Mouse (Mus musculus) heart, postnatal 0 days (tissue): ENCODE results near the gene Olfr1297. TPM values are rescaled to one million over a fixed set of nuclear protein-coding genes. Genes with fewer than 3 reads are reported as not detected.

ENCODE experiments used
- ATAC-seq: fragments of 200-750 bp; cut with Nextera tagmentation; 2 replicates; pipeline ENCODE4 v1.8.0; 2017; ENCODE audit warnings: low read depth, moderate number of reproducible peaks, moderate library complexity; ENCODE audit not compliant: insufficient read depth
- DNase-seq: peaks from one replicate; pipeline ENCODE4 v3.0.0-alpha.2; 2016; ENCODE audit warnings: low spot score
- H3K27ac ChIP-seq: fragments of 300-500 bp; sonication (generic); 2 replicates; pipeline ENCODE4 v1.5.1; 2014; ENCODE audit warnings: low read depth, mild to moderate bottlenecking
- H3K27me3 ChIP-seq: fragments of 300-500 bp; sonication (generic); 2 replicates; pipeline ENCODE4 v1.6.1; 2014; ENCODE audit warnings: low read length, mixed read lengths; ENCODE audit not compliant: control insufficient read depth, insufficient read depth
- H3K36me3 ChIP-seq: fragments of 300-500 bp; sonication (generic); replicated peaks from 2 replicates; pipeline ENCODE4 v1.6.1; 2014; ENCODE audit warnings: low read length, mixed read lengths; ENCODE audit not compliant: control insufficient read depth, insufficient read depth
- H3K4me1 ChIP-seq: fragments of 300-500 bp; sonication (generic); 2 replicates; pipeline ENCODE4 v1.6.1; 2014; ENCODE audit warnings: antibody characterized with exemption; ENCODE audit not compliant: control insufficient read depth, insufficient read depth
- H3K4me2 ChIP-seq: fragments of 300-500 bp; sonication (generic); 2 replicates; pipeline ENCODE4 v1.6.1; 2014; ENCODE audit warnings: low read depth, mild to moderate bottlenecking, low read length, moderate library complexity
- H3K4me3 ChIP-seq: fragments of 300-500 bp; sonication (generic); 2 replicates; pipeline ENCODE4 v1.5.1; 2014; ENCODE audit warnings: low read depth, low read length
- H3K9ac ChIP-seq: fragments of 300-500 bp; sonication (generic); replicated peaks from 2 replicates; pipeline ENCODE4 v1.6.1; 2014; ENCODE audit warnings: low read depth, low read length, mixed read lengths
- H3K9me3 ChIP-seq: fragments of 300-500 bp; sonication (generic); replicated peaks from 2 replicates; pipeline ENCODE4 v1.6.1; 2016; ENCODE audit warnings: low read length; ENCODE audit not compliant: control insufficient read depth
- CTCF ChIP-seq: IDR thresholded peaks from 2 replicates; pipeline ENCODE4 v1.5.1; 2016; ENCODE audit warnings: antibody characterized with exemption, control low read depth, low read depth
- EP300 ChIP-seq: IDR thresholded peaks from 2 replicates; pipeline ENCODE4 v1.6.1; 2016; ENCODE audit warnings: antibody characterized with exemption, low read depth
- WGBS: fragments of 180-500 bp; shearing (Covaris S2); extraction: QIAGEN DNeasy Blood & Tissue Kit; methylation state at CpG from one replicate; pipeline ENCODE4 v1.1.7; 2014; 5-methylcytosine and 5-hydroxymethylcytosine counted together
- polyA plus RNA-seq: library from polyadenylated mRNA; unstranded; fragments of >200 nt; fragmentation: Nextera tagmentation; extraction: Ambion mirVana; gene quantifications from 2 replicates; pipeline ENCODE4 v1.2.1, GENCODE M21; 2015
- total RNA-seq: library from RNA; depleted of rRNA; stranded (reverse); fragments of >200 nt; gene quantifications from 2 replicates; pipeline ENCODE4 v1.2.3, GENCODE M21; 2014; ENCODE audit warnings: low replicate concordance; rRNA removed

The Olfr1297 gene
- total RNA-seq, result not detected in 2 replicates
- not detected in 2 replicates for polyA plus RNA-seq

DNA sequence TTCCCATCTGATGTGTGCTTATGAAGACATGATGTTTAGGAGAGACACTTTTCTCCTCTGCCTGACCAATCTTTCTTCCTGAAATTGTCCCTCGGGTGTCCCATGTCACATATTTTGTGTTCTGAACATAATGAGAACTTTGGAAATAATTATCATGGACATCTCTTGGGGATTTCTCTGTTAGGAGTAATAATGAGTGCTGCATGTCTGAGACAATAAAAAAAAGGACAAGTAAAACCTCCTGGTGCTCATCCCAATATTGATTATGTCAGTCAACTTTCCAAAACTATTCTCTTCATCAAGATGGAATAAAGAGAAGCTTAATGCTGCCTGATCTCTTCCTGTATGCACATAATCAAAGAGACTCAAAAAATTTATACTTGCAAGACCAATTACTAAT is at the start of gene Olfr1297:
TSS of gene Olfr1297 (minus strand) at position 101 of the 400 bp plus-strand sequence.
- Histone ChIP-seq H3K36me3 (no peaks in the 10 kb centered on the region), H3K4me2 (no peak within 1 kb of the TSS), H3K4me3 (no peak within 1 kb of the TSS), H3K27ac (no peak within 1 kb of the TSS), H3K9me3 (no peaks in the 10 kb centered on the region), H3K9ac (no peak within 1 kb of the TSS), H3K4me1 (no peaks in the 10 kb centered on the region), H3K27me3 (no peaks in the 10 kb centered on the region)
- no peak for DNase-seq
- no peak for ATAC-seq
- 62% methylated on average over 1 of the region's 1 CpGs for WGBS
- TF ChIP-seq CTCF, result no peak

DNA sequence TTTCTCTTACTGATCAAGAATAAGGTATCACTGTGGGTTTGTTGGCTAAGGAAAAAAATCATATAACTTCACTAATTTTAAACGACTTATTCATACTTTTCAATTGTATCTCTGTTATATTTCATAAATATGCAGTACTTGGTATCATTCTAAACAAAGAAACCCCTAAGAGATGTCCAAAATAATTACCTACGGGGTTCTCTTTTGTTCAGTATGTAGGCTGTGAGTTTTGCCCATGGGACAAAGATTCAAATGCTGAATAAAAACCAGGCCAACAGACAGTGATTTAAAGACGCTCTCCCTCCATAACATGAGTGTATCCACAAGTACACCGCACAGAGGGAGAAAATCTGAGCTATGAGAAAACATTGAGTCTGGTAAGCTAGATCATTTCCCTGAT is 34.8 kb upstream of the Olfr1297 start, which contains the start of gene Olfr1299:
TSS of gene Olfr1299 (plus strand) at position 301 of the 400 bp plus-strand sequence.
- Histone ChIP-seq H3K36me3 (no peaks in the 10 kb centered on the region), H3K4me3 (no peak within 1 kb of the TSS), H3K9ac (no peak within 1 kb of the TSS), H3K9me3 (no peaks in the 10 kb centered on the region), H3K27me3 (no peaks in the 10 kb centered on the region), H3K27ac (no peak within 1 kb of the TSS), H3K4me1 (no peaks in the 10 kb centered on the region), H3K4me2 (no peak within 1 kb of the TSS)
- no peak for TF ChIP-seq EP300
- no peak for TF ChIP-seq CTCF
- DNase-seq, result no peak
- ATAC-seq, result no peak
- 73% methylated on average over 4 of the region's 4 CpGs for WGBS

DNA sequence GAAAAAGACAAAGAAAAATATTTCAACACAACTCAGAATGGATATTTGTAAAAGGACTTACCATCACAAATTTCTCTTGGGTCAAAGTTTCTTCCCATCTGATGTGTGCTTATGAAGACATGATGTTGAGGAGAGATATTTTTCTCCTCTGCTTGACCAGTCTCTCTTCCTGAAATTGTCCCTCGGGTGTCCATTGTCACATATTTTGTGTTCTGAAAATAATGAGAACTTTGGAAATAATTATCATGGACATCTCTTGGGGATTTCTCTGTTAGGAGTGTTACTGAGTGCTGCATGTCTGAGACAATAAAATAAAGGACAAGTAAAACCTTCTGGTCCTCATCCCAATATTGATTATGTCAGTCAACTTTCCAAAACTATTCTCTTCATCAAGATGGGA is 22.8 kb upstream of the Olfr1297 start, which contains the start of gene Olfr1298:
TSS of gene Olfr1298 (minus strand) at position 101 of the 400 bp plus-strand sequence.
- Histone ChIP-seq H3K4me1 (no peaks in the 10 kb centered on the region), H3K36me3 (no peaks in the 10 kb centered on the region), H3K27ac (no peak within 1 kb of the TSS), H3K27me3 (no peaks in the 10 kb centered on the region), H3K4me3 (no peak within 1 kb of the TSS), H3K9ac (no peak within 1 kb of the TSS), H3K4me2 (no peak within 1 kb of the TSS), H3K9me3 (no peaks in the 10 kb centered on the region)
- WGBS, result 67% methylated on average over 1 of the region's 1 CpGs
- no peak for TF ChIP-seq EP300
- TF ChIP-seq CTCF, result no peak
- DNase-seq, result no peak
- no peak for ATAC-seq

DNA sequence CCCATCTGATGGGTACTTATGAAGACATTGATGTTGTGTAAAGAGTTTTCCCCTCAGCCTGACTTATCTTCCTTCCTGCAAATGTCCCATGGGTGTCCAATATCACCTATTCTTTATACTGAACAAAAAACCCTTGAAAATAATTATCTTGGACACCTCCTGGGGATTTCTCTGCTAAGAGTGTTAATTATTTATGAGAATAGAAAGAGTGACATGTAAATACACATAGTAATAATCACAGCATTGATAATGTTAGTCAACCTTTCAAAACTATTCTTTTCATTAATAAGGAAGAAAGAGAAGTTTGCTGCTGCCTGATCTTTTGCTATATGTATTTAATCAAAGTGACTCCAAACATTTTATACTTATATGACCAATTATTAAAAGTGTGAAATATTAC is 56.7 kb downstream of the Olfr1297 start, which contains the start of gene Olfr1295:
TSS of gene Olfr1295 (minus strand) at position 101 of the 400 bp plus-strand sequence.
- Histone ChIP-seq H3K27me3 (no peaks in the 10 kb centered on the region), H3K27ac (no peak within 1 kb of the TSS), H3K4me1 (no peaks in the 10 kb centered on the region), H3K4me3 (no peak within 1 kb of the TSS), H3K4me2 (no peak within 1 kb of the TSS), H3K36me3 (no peaks in the 10 kb centered on the region), H3K9ac (no peak within 1 kb of the TSS), H3K9me3 (no peaks in the 10 kb centered on the region)
- no peak for TF ChIP-seq CTCF
- TF ChIP-seq EP300, result no peak
- ATAC-seq (no peak), DNase-seq (no peak)

Other genes with a start within 250 kb of the Olfr1297 start
- not detected in 2 replicates for gene Olfr1286, start 203.4 kb downstream of the Olfr1297 start, total RNA-seq
- gene Olfr1286, start 203.4 kb downstream of the Olfr1297 start, polyA plus RNA-seq, result not detected in 2 replicates
- gene Olfr1287, start 177.4 kb downstream of the Olfr1297 start, total RNA-seq, result not detected in 2 replicates
- gene Olfr1287, start 177.4 kb downstream of the Olfr1297 start, polyA plus RNA-seq, result not detected in 2 replicates
- not detected in 2 replicates for gene Olfr1288, start 152.4 kb downstream of the Olfr1297 start, total RNA-seq
- gene Olfr1288, start 152.4 kb downstream of the Olfr1297 start, polyA plus RNA-seq, result not detected in 2 replicates
- not detected in 2 replicates for gene Olfr1289, start 145.7 kb downstream of the Olfr1297 start, total RNA-seq
- not detected in 2 replicates for gene Olfr1289, start 145.7 kb downstream of the Olfr1297 start, polyA plus RNA-seq
- not detected in 2 replicates for gene Olfr1290, start 132.7 kb downstream of the Olfr1297 start, total RNA-seq
- gene Olfr1290, start 132.7 kb downstream of the Olfr1297 start, polyA plus RNA-seq, result not detected in 2 replicates
- not detected in 2 replicates for gene Olfr1291-ps1, start 129.3 kb downstream of the Olfr1297 start, total RNA-seq
- gene Olfr1291-ps1, start 129.3 kb downstream of the Olfr1297 start, polyA plus RNA-seq, result not detected in 2 replicates
- not detected in 2 replicates for gene Olfr1293-ps, start 101.3 kb downstream of the Olfr1297 start, total RNA-seq
- not detected in 2 replicates for gene Olfr1293-ps, start 101.3 kb downstream of the Olfr1297 start, polyA plus RNA-seq
- gene Olfr1294, start 86.2 kb downstream of the Olfr1297 start, total RNA-seq, result not detected in 2 replicates
- gene Olfr1294, start 86.2 kb downstream of the Olfr1297 start, polyA plus RNA-seq, result not detected in 2 replicates
- not detected in 2 replicates for gene Olfr1295, start 56.8 kb downstream of the Olfr1297 start, total RNA-seq
- gene Olfr1295, start 56.8 kb downstream of the Olfr1297 start, polyA plus RNA-seq, result not detected in 2 replicates
- not detected in 2 replicates for gene Olfr1298, start 22.7 kb upstream of the Olfr1297 start, total RNA-seq
- not detected in 2 replicates for gene Olfr1298, start 22.7 kb upstream of the Olfr1297 start, polyA plus RNA-seq
- not detected in 2 replicates for gene Olfr1299, start 34.9 kb upstream of the Olfr1297 start, total RNA-seq
- gene Olfr1299, start 34.9 kb upstream of the Olfr1297 start, polyA plus RNA-seq, result not detected in 2 replicates
- gene Olfr1301, start 124.5 kb upstream of the Olfr1297 start, total RNA-seq, result not detected in 2 replicates
- gene Olfr1301, start 124.5 kb upstream of the Olfr1297 start, polyA plus RNA-seq, result not detected in 2 replicates
- not detected in 2 replicates for gene Olfr1302, start 150.9 kb upstream of the Olfr1297 start, total RNA-seq
- not detected in 2 replicates for gene Olfr1302, start 150.9 kb upstream of the Olfr1297 start, polyA plus RNA-seq
- not detected in 2 replicates for gene Olfr1303, start 193.8 kb upstream of the Olfr1297 start, total RNA-seq
- gene Olfr1303, start 193.8 kb upstream of the Olfr1297 start, polyA plus RNA-seq, result not detected in 2 replicates